Mouse (Mus musculus) hindbrain, embryonic 16.5 days (tissue): ENCODE results near the gene Atp1a3. TPM values are rescaled to one million over a fixed set of nuclear protein-coding genes. Genes with fewer than 3 reads are reported as not detected.

Experiments
- ATAC-seq: fragments of 200-750 bp; cut with Nextera tagmentation; 2 replicates; pipeline ENCODE4 v1.8.0; 2017; ENCODE audit warnings: moderate TSS enrichment, moderate library complexity
- H3K27ac ChIP-seq: fragments of 300-500 bp; sonication (generic); 2 replicates; pipeline ENCODE4 v1.5.1; 2014; ENCODE audit warnings: low read depth, mild to moderate bottlenecking, control low read depth, low read length, moderate library complexity
- H3K27me3 ChIP-seq: fragments of 300-500 bp; sonication (generic); replicated peaks from 2 replicates; pipeline ENCODE4 v1.6.1; 2014; ENCODE audit warnings: low read length; ENCODE audit not compliant: control insufficient read depth, insufficient read depth
- H3K36me3 ChIP-seq: fragments of 300-500 bp; sonication (generic); 2 replicates; pipeline ENCODE4 v1.6.1; 2014; ENCODE audit warnings: mild to moderate bottlenecking, low read length, moderate library complexity, mixed read lengths; ENCODE audit not compliant: control insufficient read depth, insufficient read depth
- H3K4me1 ChIP-seq: fragments of 300-500 bp; sonication (generic); 2 replicates; pipeline ENCODE4 v1.6.1; 2014; ENCODE audit warnings: low read depth, low read length; ENCODE audit not compliant: control insufficient read depth, insufficient read depth
- H3K4me2 ChIP-seq: fragments of 300-500 bp; sonication (generic); 2 replicates; pipeline ENCODE4 v1.6.1; 2014; ENCODE audit warnings: mild to moderate bottlenecking, low read length, control low read depth, moderate library complexity
- H3K4me3 ChIP-seq: fragments of 300-500 bp; sonication (generic); 2 replicates; pipeline ENCODE4 v1.5.1; 2014; ENCODE audit warnings: mild to moderate bottlenecking, low read length, control low read depth, moderate library complexity
- H3K9ac ChIP-seq: fragments of 300-500 bp; sonication (generic); 2 replicates; pipeline ENCODE4 v1.6.1; 2014; ENCODE audit warnings: low read depth, mild to moderate bottlenecking, control low read depth, low read length, moderate library complexity
- H3K9me3 ChIP-seq: fragments of 300-500 bp; sonication (generic); 2 replicates; pipeline ENCODE4 v1.6.1; 2014; ENCODE audit warnings: mild to moderate bottlenecking, low read length, moderate library complexity; ENCODE audit not compliant: control insufficient read depth
- WGBS: fragments of 180-500 bp; shearing (Covaris S2); extraction: QIAGEN DNeasy Blood & Tissue Kit; methylation state at CpG from one replicate; pipeline ENCODE4 v1.1.7; 2014; 5-methylcytosine and 5-hydroxymethylcytosine counted together
- polyA plus RNA-seq: library from polyadenylated mRNA; unstranded; fragments of >200 nt; fragmentation: Nextera tagmentation; extraction: Ambion mirVana; gene quantifications from 2 replicates; pipeline ENCODE4 v1.2.1, GENCODE M21; 2015

Gene Atp1a3
- polyA plus RNA-seq, 1 experiment from 2014 or later = 678 TPM

GRCm38 (mm10) chr7:25006586-25007364, 1.0 kb upstream of the Atp1a3 start:
- H3K9ac ChIP-seq = no peak overlapping the region; the same call in 1 of the 2 replicates
- peaks cover 2% of the 10 kb centered on the region; the same call in 1 of the 2 replicates for H3K36me3 ChIP-seq

GRCm38 (mm10) chr7:25006171-25006570, 413 bp upstream of the Atp1a3 start:
- peak overlapping the region; percentile 76 for H3K4me2 ChIP-seq
- H3K27me3 ChIP-seq = no peaks in the 10 kb centered on the region
- 62% methylated on average over 3 of the region's 3 CpGs for WGBS
- peak overlapping the region; percentile 85 for H3K4me3 ChIP-seq
- peak; percentile 35; the same call in 1 of the 2 replicates for ATAC-seq
- H3K9ac ChIP-seq = peak overlapping the region; percentile 94
- no peaks in the 10 kb centered on the region; the same call in 1 of the 2 replicates for H3K36me3 ChIP-seq
- H3K27ac ChIP-seq = peak overlapping the region; percentile 97
- H3K9me3 ChIP-seq = no peaks in the 10 kb centered on the region
- peaks cover 63% of the 10 kb centered on the region for H3K4me1 ChIP-seq

More at GRCm38 (mm10) chr7:25006586-25007364, 1.0 kb upstream of the Atp1a3 start:
- no peak for ATAC-seq
- Histone ChIP-seq H3K27me3 (no peaks in the 10 kb centered on the region), H3K4me3 (no peak overlapping the region; the same call in 1 of the 2 replicates), H3K27ac (peak overlapping the region; percentile 97), H3K9me3 (no peaks in the 10 kb centered on the region), H3K4me1 (peaks cover 63% of the 10 kb centered on the region), H3K4me2 (peak overlapping the region; percentile 76)
- WGBS = 72% methylated on average over 12 of the region's 12 CpGs

- no peaks in the 10 kb centered on the region for H3K9me3 ChIP-seq
- no peaks in the 10 kb centered on the region for H3K27me3 ChIP-seq
- peak overlapping the region; percentile 76 for H3K4me2 ChIP-seq
- H3K4me3 ChIP-seq = peak overlapping the region; percentile 85
- peaks cover 8% of the 10 kb centered on the region for H3K36me3 ChIP-seq
- 19% methylated on average over 7 of the region's 9 CpGs for WGBS
- peaks cover 56% of the 10 kb centered on the region for H3K4me1 ChIP-seq
- peak overlapping the region; percentile 94 for H3K9ac ChIP-seq
- H3K27ac ChIP-seq = peak overlapping the region; percentile 97
- no peak for ATAC-seq
Observed at GRCm38 (mm10) chr7:25004806-25005205, 952 bp downstream of the Atp1a3 start.

DNA sequence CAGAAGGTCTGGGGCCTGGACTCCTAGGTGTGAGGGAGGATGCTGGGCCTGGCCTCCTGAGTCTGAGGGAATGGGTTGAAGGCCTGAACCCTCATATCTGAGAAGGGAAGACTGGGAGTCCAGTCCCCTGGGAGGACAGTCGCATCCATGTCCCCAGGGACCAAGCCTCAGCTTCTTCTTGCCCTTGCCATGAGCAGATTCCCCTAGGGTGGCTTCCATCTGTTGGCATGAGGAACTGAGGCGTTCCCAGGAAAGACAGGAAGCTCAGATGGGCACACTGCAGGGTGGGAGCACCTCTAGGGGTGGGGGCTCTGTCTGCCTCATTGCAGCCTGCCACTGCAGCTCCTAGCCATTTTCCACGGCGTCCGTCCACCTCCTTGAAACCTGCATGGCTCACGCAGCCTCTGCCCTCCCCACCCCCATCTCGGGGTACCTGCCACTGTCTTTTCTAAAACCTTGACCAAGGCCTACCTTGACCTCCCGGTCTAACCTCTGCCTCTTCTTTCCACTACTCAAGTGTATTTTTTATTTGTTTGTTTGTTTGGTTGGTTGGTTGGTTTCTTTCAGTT, 1.9 kb downstream of the Atp1a3 start:
- no peaks in the 10 kb centered on the region for H3K27me3 ChIP-seq
- no peaks in the 10 kb centered on the region for H3K9me3 ChIP-seq
- peak overlapping the region; percentile 94 for H3K9ac ChIP-seq
- peaks cover 14% of the 10 kb centered on the region for H3K36me3 ChIP-seq
- H3K4me3 ChIP-seq = peak overlapping the region; percentile 85
- peak overlapping the region; percentile 62; the same call in 1 of the 2 replicates for H3K27ac ChIP-seq
- H3K4me1 ChIP-seq = peaks cover 49% of the 10 kb centered on the region
- ATAC-seq = no peak
- peak overlapping the region; percentile 76 for H3K4me2 ChIP-seq
- WGBS = 69% methylated on average over 8 of the region's 8 CpGs

- Histone ChIP-seq H3K4me1 (peaks cover 43% of the 10 kb centered on the region), H3K27me3 (no peaks in the 10 kb centered on the region), H3K36me3 (peaks cover 17% of the 10 kb centered on the region), H3K27ac (peak overlapping the region; percentile 62), H3K9ac (peak overlapping the region; percentile 94), H3K9me3 (no peaks in the 10 kb centered on the region), H3K4me2 (peak overlapping the region; percentile 76), H3K4me3 (peak overlapping the region; percentile 85)
- 27% methylated on average over 11 of the region's 11 CpGs for WGBS
- ATAC-seq = no peak
Observed at GRCm38 (mm10) chr7:25003291-25003690, 2.5 kb downstream of the Atp1a3 start.

GRCm38 (mm10) chr7:25000711-25001110, 5.0 kb downstream of the Atp1a3 start:
- no peak overlapping the region for H3K27ac ChIP-seq
- WGBS = 71% methylated on average over 12 of the region's 12 CpGs
- peaks cover 21% of the 10 kb centered on the region for H3K4me1 ChIP-seq
- no peak overlapping the region for H3K4me3 ChIP-seq
- no peaks in the 10 kb centered on the region for H3K9me3 ChIP-seq
- no peak overlapping the region for H3K4me2 ChIP-seq
- no peak overlapping the region for H3K9ac ChIP-seq
- H3K27me3 ChIP-seq = no peaks in the 10 kb centered on the region
- H3K36me3 ChIP-seq = peaks cover 30% of the 10 kb centered on the region
- ATAC-seq = no peak

- Histone ChIP-seq H3K9ac (no peak overlapping the region), H3K4me1 (peaks cover 21% of the 10 kb centered on the region), H3K4me2 (no peak overlapping the region), H3K9me3 (no peaks in the 10 kb centered on the region), H3K4me3 (no peak overlapping the region), H3K27ac (no peak overlapping the region), H3K36me3 (peaks cover 31% of the 10 kb centered on the region), H3K27me3 (no peaks in the 10 kb centered on the region)
- ATAC-seq = no peak
- WGBS = 78% methylated on average over 7 of the region's 7 CpGs
Observed at GRCm38 (mm10) chr7:25000211-25000610, 5.5 kb downstream of the Atp1a3 start.

GRCm38 (mm10) chr7:24993081-24993480, 12.7 kb downstream of the Atp1a3 start:
- no peaks in the 10 kb centered on the region for H3K27me3 ChIP-seq
- 74% methylated on average over 6 of the region's 6 CpGs for WGBS
- H3K4me3 ChIP-seq = no peak overlapping the region
- no peaks in the 10 kb centered on the region for H3K9me3 ChIP-seq
- H3K9ac ChIP-seq = no peak overlapping the region
- H3K36me3 ChIP-seq = peaks cover 52% of the 10 kb centered on the region
- H3K4me1 ChIP-seq = no peaks in the 10 kb centered on the region
- no peak overlapping the region for H3K4me2 ChIP-seq
- H3K27ac ChIP-seq = no peak overlapping the region
- no peak for ATAC-seq

- Histone ChIP-seq H3K27ac (no peak overlapping the region), H3K27me3 (no peaks in the 10 kb centered on the region), H3K36me3 (peaks cover 52% of the 10 kb centered on the region), H3K9me3 (no peaks in the 10 kb centered on the region), H3K4me2 (no peak overlapping the region), H3K4me3 (no peak overlapping the region), H3K4me1 (no peaks in the 10 kb centered on the region), H3K9ac (no peak overlapping the region)
- WGBS = 82% methylated on average over 8 of the region's 8 CpGs
- ATAC-seq = no peak
Observed at GRCm38 (mm10) chr7:24990478-24990877, 15.3 kb downstream of the Atp1a3 start.
